Mouse (Mus musculus): Measurements from ENCODE around the gene Mmgt1. TPM values are rescaled to one million over a fixed set of nuclear protein-coding genes. Genes with fewer than 3 reads are reported as not detected.

Gene Mmgt1
- polyA plus RNA-seq (2015; fragmentation: Illumina TruSeq; extraction: RNeasy Lipid Tissue Mini Kit (QIAGEN cat#74804); ENCODE audit: insufficient read depth, low read depth, low replicate concordance): 3.9 TPM

DNA sequence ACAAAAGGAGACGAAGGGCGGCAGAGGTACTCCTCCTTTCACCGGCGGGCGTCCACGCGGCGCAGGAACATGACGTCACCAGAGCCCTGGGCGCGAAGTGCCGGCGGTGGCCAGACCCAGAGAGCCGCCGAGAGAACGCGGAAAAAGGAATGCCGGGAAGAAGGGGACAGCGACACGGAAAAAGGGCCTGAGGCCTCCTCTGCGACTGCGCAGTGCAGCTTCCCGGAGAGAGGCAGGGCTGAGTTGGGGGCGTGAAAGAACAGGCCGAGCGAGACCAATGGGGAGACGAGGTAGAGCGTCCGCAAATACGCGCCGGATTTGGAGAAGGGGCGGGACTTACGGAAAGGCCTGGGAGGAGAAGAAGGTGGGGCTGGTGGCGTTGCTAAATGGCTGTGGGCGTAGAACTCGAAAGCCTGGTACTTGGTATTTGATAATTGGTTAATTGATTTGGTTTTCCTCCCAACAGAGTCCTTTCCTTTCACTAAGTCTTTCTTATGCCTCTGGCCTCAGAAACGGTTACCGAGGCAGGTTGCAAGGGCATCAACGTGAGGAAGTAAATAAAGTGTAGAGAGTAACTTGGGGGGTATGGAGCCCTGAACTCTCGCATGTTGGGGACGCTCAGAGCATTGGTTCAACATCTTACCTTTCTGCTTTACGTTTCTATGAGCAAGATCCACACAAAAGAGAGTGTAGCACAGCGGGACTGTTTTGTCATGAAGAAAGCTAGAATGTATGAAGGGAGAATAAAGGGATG lies at the start of gene Mmgt1:
Mmgt1 (minus strand) TSS at position 183 of the 754 bp plus-strand sequence.

DNA sequence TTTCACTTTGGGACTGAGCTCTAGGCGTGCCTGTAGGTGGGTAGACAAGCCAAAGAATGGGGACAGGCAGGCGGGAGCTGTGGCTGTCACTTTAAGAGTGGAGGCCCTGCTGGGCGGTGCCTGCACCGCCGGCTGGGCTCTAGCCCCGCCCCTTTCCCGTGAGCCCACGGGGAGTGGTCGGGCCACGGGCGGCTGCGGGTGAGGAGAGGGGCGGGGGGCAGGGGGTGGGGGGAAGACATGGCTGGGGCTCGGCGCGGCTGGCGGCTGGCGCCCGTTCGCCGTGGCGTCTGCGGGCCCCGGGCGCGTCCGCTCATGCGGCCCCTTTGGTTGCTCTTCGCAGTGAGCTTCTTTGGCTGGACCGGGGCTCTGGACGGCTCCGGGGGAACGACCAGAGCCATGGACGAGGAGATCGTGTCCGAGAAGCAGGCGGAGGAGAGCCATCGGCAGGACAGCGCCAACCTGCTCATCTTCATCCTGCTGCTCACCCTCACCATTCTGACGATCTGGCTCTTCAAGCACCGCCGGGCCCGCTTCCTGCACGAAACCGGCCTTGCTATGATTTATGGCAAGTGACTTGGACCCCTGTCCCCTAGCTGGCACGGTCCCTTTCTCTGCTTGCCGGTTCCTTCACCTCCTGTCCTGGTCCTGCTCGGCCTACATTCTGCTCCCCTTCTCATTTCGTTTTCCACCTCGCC lies 11.9 kb upstream of the Mmgt1 start, which contains the start of gene Slc9a6:
Slc9a6 (plus strand) TSS at position 135 of the 695 bp plus-strand sequence.

DNA sequence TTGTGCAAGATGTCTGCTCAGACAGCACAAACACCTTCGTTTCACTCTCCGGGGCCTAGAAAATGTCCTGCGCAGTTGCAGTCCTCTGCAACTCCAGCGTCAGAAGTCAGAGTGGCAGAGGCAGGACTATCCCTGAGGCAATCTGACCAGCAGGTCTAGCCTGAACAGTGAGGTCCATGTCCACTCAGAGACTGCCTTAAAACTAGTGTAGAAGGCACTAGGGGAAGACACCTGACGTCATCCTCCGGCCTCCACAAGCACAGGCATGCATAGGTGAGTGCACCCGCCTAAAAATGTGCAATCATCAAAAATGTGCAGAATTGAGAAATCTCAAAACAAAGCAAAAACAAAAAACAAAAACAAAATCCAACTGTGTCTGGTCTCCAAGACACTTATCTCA lies 48.4 kb downstream of the Mmgt1 start, which contains the start of gene Gm648:
Gm648 (minus strand) TSS at position 101 of the 400 bp plus-strand sequence.

Other genes with a start within 250 kb of the Mmgt1 start
- gene Smim10l2a, start 223.5 kb downstream of the Mmgt1 start, polyA plus RNA-seq (2015; fragmentation: Illumina TruSeq; extraction: RNeasy Lipid Tissue Mini Kit (QIAGEN cat#74804); ENCODE audit: insufficient read depth, low read depth, low replicate concordance): 1.3 TPM
- gene Gm2174, start 150.1 kb downstream of the Mmgt1 start, polyA plus RNA-seq (2015; fragmentation: Illumina TruSeq; extraction: RNeasy Lipid Tissue Mini Kit (QIAGEN cat#74804); ENCODE audit: insufficient read depth, low read depth, low replicate concordance): not detected
- 43.9 TPM for gene Ints6l, start 143.2 kb downstream of the Mmgt1 start, polyA plus RNA-seq (2015; fragmentation: Illumina TruSeq; extraction: RNeasy Lipid Tissue Mini Kit (QIAGEN cat#74804); ENCODE audit: insufficient read depth, low read depth, low replicate concordance)
- not detected for gene Gm10477, start 73.3 kb downstream of the Mmgt1 start, polyA plus RNA-seq (2015; fragmentation: Illumina TruSeq; extraction: RNeasy Lipid Tissue Mini Kit (QIAGEN cat#74804); ENCODE audit: insufficient read depth, low read depth, low replicate concordance)
- not detected for gene Gm648, start 48.5 kb downstream of the Mmgt1 start, polyA plus RNA-seq (2015; fragmentation: Illumina TruSeq; extraction: RNeasy Lipid Tissue Mini Kit (QIAGEN cat#74804); ENCODE audit: insufficient read depth, low read depth, low replicate concordance)
- gene Slc9a6, start 11.7 kb upstream of the Mmgt1 start, polyA plus RNA-seq (2015; fragmentation: Illumina TruSeq; extraction: RNeasy Lipid Tissue Mini Kit (QIAGEN cat#74804); ENCODE audit: insufficient read depth, low read depth, low replicate concordance): 3.5 TPM
- 25.1 TPM for gene Fhl1, start 133.7 kb upstream of the Mmgt1 start, polyA plus RNA-seq (2015; fragmentation: Illumina TruSeq; extraction: RNeasy Lipid Tissue Mini Kit (QIAGEN cat#74804); ENCODE audit: insufficient read depth, low read depth, low replicate concordance)
- not detected for gene Map7d3, start 224.3 kb upstream of the Mmgt1 start, polyA plus RNA-seq (2015; fragmentation: Illumina TruSeq; extraction: RNeasy Lipid Tissue Mini Kit (QIAGEN cat#74804); ENCODE audit: insufficient read depth, low read depth, low replicate concordance)

Data from pancreas, adult 10 weeks (tissue).